10 mouse cellular contexts compared by ENCODE assay signal in genomic region chr5:122527761-122528160, GRCm38 (mm10). TPM values are rescaled to one million over a fixed set of nuclear protein-coding genes. Genes with fewer than 3 reads are reported as not detected.
DNase-seq lines count a peak whose midpoint lies in the region; ATAC-seq lines count a peak whose summit lies in the region.
"Had no signal": no experiment of that assay in that cellular context is flagged by ENCODE, and none has a peak within 500 bp of the region (broad histone marks: within the 10 kb centered on the region; RNA-seq: fewer than 3 reads in every experiment).

No protein-coding gene starts in this region.

- no peak overlapping the region for H3K4me2 ChIP-seq in hindbrain, embryonic 11.5 days (replicated peaks; ENCODE audit: low read depth, low read length)

- WGBS in hindbrain, embryonic 10.5 days = 57% methylated on average over 11 of the region's 11 CpGs
- 58% methylated on average over 11 of the region's 11 CpGs for WGBS in hindbrain, embryonic 11.5 days
- 29% methylated on average over 11 of the region's 11 CpGs for WGBS in heart, embryonic 10.5 days
- 37% methylated on average over 11 of the region's 11 CpGs for WGBS in limb, embryonic 10.5 days

- H3K4me1 ChIP-seq in hindbrain, embryonic 10.5 days (replicated peaks) = peaks cover 42% of the 10 kb centered on the region
- no peaks in the 10 kb centered on the region for H3K4me1 ChIP-seq in hindbrain, embryonic 11.5 days (replicated peaks; ENCODE audit: control insufficient read depth, insufficient read depth, low read length)
- peaks cover 70% of the 10 kb centered on the region for H3K4me1 ChIP-seq in heart, embryonic 10.5 days
- H3K4me1 ChIP-seq in limb, embryonic 10.5 days = peaks cover 36% of the 10 kb centered on the region

- no peak overlapping the region for H3K4me3 ChIP-seq in hindbrain, embryonic 10.5 days
- no peak overlapping the region for H3K4me3 ChIP-seq in hindbrain, embryonic 11.5 days (ENCODE audit: low read depth, low read length)
- peak overlapping the region; percentile 19; the same call in 1 of the 2 replicates for H3K4me3 ChIP-seq in heart, embryonic 10.5 days
- H3K4me3 ChIP-seq in limb, embryonic 10.5 days = peak overlapping the region; percentile 18; the same call in 1 of the 2 replicates

- ATAC-seq in hindbrain, embryonic 11.5 days (ENCODE audit: low FRiP score) = no peak
- ATAC-seq: midbrain, embryonic 16.5 days had no signal

- no peaks in the 10 kb centered on the region for H3K27me3 ChIP-seq in hindbrain, embryonic 10.5 days (ENCODE audit: insufficient read depth, poor library complexity, severe bottlenecking)
- no peaks in the 10 kb centered on the region for H3K27me3 ChIP-seq in hindbrain, embryonic 11.5 days (ENCODE audit: control insufficient read depth, insufficient read depth, low read length)
- H3K27me3 ChIP-seq in heart, embryonic 10.5 days (ENCODE audit: insufficient read depth, poor library complexity, severe bottlenecking) = no peaks in the 10 kb centered on the region
- no peaks in the 10 kb centered on the region for H3K27me3 ChIP-seq in limb, embryonic 10.5 days (ENCODE audit: low read depth, poor library complexity, severe bottlenecking)

- no peak overlapping the region for H3K9ac ChIP-seq in hindbrain, embryonic 11.5 days (ENCODE audit: low read depth, low read length)

- H3K9me3 ChIP-seq in hindbrain, embryonic 10.5 days = 0 out of 2 replicates have a peak, but pooled peaks cover 3% of the 10 kb centered on the region
- H3K9me3 ChIP-seq in hindbrain, embryonic 11.5 days (ENCODE audit: control insufficient read depth, low read length) = no peaks in the 10 kb centered on the region
- H3K9me3 ChIP-seq in heart, embryonic 10.5 days = no peaks in the 10 kb centered on the region
- no peaks in the 10 kb centered on the region for H3K9me3 ChIP-seq in limb, embryonic 10.5 days (replicated peaks)

- no peak for DNase-seq in hindbrain, embryonic 10.5 days (ENCODE audit: low spot score)
- DNase-seq in hindbrain, embryonic 11.5 days (ENCODE audit: low spot score) = no peak
- DNase-seq in NIH3T3 (ENCODE audit: low read depth) = peak; percentile 72
- no peak for DNase-seq in heart, embryonic 10.5 days (ENCODE audit: low spot score)
- peak; percentile 64 for DNase-seq in limb, embryonic 10.5 days (ENCODE audit: low spot score)
- no peak for DNase-seq in right cerebral cortex, postnatal 25 days
- no peak for DNase-seq in thymus, postnatal 25 days
- DNase-seq in ovary, postnatal 14 days (ENCODE audit: low spot score) = no peak
- DNase-seq: cerebellum, adult 11-12 months had no signal

- H3K27ac ChIP-seq in hindbrain, embryonic 10.5 days = peak overlapping the region; percentile 31; the same call in 1 of the 2 replicates
- no peak overlapping the region for H3K27ac ChIP-seq in hindbrain, embryonic 11.5 days (ENCODE audit: low read depth, low read length)
- H3K27ac ChIP-seq in heart, embryonic 10.5 days = peak overlapping the region; percentile 87
- H3K27ac ChIP-seq in limb, embryonic 10.5 days = peak overlapping the region; percentile 72

- H3K36me3 ChIP-seq in hindbrain, embryonic 10.5 days = peaks cover 18% of the 10 kb centered on the region; the same call in 1 of the 2 replicates
- H3K36me3 ChIP-seq in hindbrain, embryonic 11.5 days (ENCODE audit: control insufficient read depth, insufficient read depth, low read length) = no peaks in the 10 kb centered on the region
- peaks cover 8% of the 10 kb centered on the region; the same call in 1 of the 2 replicates for H3K36me3 ChIP-seq in heart, embryonic 10.5 days
- H3K36me3 ChIP-seq in limb, embryonic 10.5 days = peaks cover 12% of the 10 kb centered on the region

RNA-seq across cellular contexts. Expression of gene Atp2a2, which starts 25.7 kb away (rescaled TPM):
- polyA plus RNA-seq in hindbrain, embryonic 10.5 days (2016; fragmentation: Nextera tagmentation; extraction: Ambion mirVana) = 38.8 and 41.9 TPM in 2 replicates
- 46.5 and 50.2 TPM in 2 replicates for polyA plus RNA-seq in hindbrain, embryonic 11.5 days (2014; fragmentation: Nextera tagmentation; extraction: Ambion mirVana)
- polyA plus RNA-seq in heart, embryonic 10.5 days (2016; fragmentation: Nextera tagmentation; extraction: Ambion mirVana) = 205 and 235 TPM in 2 replicates
- 39.0 and 42.9 TPM in 2 replicates for polyA plus RNA-seq in limb, embryonic 10.5 days (2016; fragmentation: Nextera tagmentation; extraction: Ambion mirVana)

Comparison
In these comparisons a context has a peak if more than half of its experiments do, and no peak if none do; other contexts are left out.
1. DNase-seq: peak in NIH3T3 (single experiment) and limb, embryonic 10.5 days (single experiment); none in hindbrain, embryonic 10.5 days (single experiment), hindbrain, embryonic 11.5 days (single experiment), heart, embryonic 10.5 days (single experiment), right cerebral cortex, postnatal 25 days (single experiment), thymus, postnatal 25 days (single experiment) and ovary, postnatal 14 days (single experiment).
2. H3K4me3 ChIP-seq: peak in heart, embryonic 10.5 days (single experiment) and limb, embryonic 10.5 days (single experiment); none in hindbrain, embryonic 10.5 days (single experiment) and hindbrain, embryonic 11.5 days (single experiment).